23 mouse cellular contexts compared by ENCODE assay signal in genomic region chr12:8609070-8609469, GRCm38 (mm10). TPM values are rescaled to one million over a fixed set of nuclear protein-coding genes. Genes with fewer than 3 reads are reported as not detected.
"Had no signal": no experiment of that assay in that cellular context is flagged by ENCODE, and none has a peak within 500 bp of the region (broad histone marks: within the 10 kb centered on the region; RNA-seq: fewer than 3 reads in every experiment).

No protein-coding gene starts in this region.

- ATAC-seq: liver, postnatal 0 days; lung, postnatal 0 days; midbrain, embryonic 13.5 days; midbrain, embryonic 15.5 days had no signal

- H3K9me3 ChIP-seq: liver, embryonic 15.5 days; lung, embryonic 15.5 days; midbrain, embryonic 13.5 days; midbrain, embryonic 15.5 days; neural tube, embryonic 12.5 days; stomach, embryonic 15.5 days had no signal

- DNase-seq: liver, postnatal 0 days; lung, adult 2 months; lung, postnatal 14 days; lung, postnatal 36 days; right cerebral cortex, postnatal 14 days; thymus, adult 2 months; thymus, postnatal 25 days; thymus, postnatal 4 days had no signal

- H3K36me3 ChIP-seq: liver, embryonic 15.5 days; lung, embryonic 15.5 days; midbrain, embryonic 13.5 days; midbrain, embryonic 15.5 days; neural tube, embryonic 12.5 days; stomach, embryonic 15.5 days had no signal

- H3K4me3 ChIP-seq: liver, embryonic 15.5 days; lung, embryonic 15.5 days; midbrain, embryonic 13.5 days; midbrain, embryonic 15.5 days; neural tube, embryonic 12.5 days; stomach, embryonic 15.5 days had no signal

- H3K27ac ChIP-seq: liver, embryonic 15.5 days; lung, embryonic 15.5 days; macrophage; midbrain, embryonic 13.5 days; midbrain, embryonic 15.5 days; neural tube, embryonic 12.5 days; stomach, embryonic 15.5 days; stomach, postnatal 0 days had no signal

- H3K4me2 ChIP-seq: liver, embryonic 15.5 days; lung, embryonic 15.5 days; midbrain, embryonic 11.5 days; midbrain, embryonic 13.5 days; midbrain, embryonic 15.5 days; neural tube, embryonic 12.5 days; stomach, embryonic 15.5 days had no signal

- H3K9ac ChIP-seq: liver, embryonic 15.5 days; liver, postnatal 0 days; lung, embryonic 15.5 days; midbrain, embryonic 13.5 days; midbrain, embryonic 15.5 days; neural tube, embryonic 12.5 days; stomach, embryonic 15.5 days had no signal

- H3K4me1 ChIP-seq: liver, embryonic 15.5 days; lung, embryonic 15.5 days; midbrain, embryonic 13.5 days; midbrain, embryonic 15.5 days; neural tube, embryonic 12.5 days; stomach, embryonic 15.5 days had no signal

- H3K27me3 ChIP-seq: liver, embryonic 15.5 days; lung, embryonic 15.5 days; midbrain, embryonic 13.5 days; midbrain, embryonic 15.5 days; neural tube, embryonic 12.5 days; stomach, embryonic 15.5 days had no signal

RNA-seq across cellular contexts. Expression of gene Slc7a15, which starts 10.2 kb away (rescaled TPM):
- total RNA-seq: midbrain, postnatal 0 days; monocyte, adult 5-6 weeks; neutrophil, adult 5-6 weeks had no signal
- polyA plus RNA-seq: lung, adult 2 months; lung, embryonic 15.5 days; lung, postnatal 0 days; macrophage; midbrain, embryonic 11.5 days; midbrain, embryonic 13.5 days; midbrain, embryonic 15.5 days; midbrain, postnatal 0 days; neural tube, embryonic 12.5 days; neural tube, embryonic 14.5 days; spleen, adult 2 months; stomach, postnatal 0 days had no signal
